Mouse (Mus musculus) T-cell, adult 2 months (primary cell): ENCODE measurements around the gene Polr2c.
"Not testable (repeated sequence)": the region's sequence is repeated elsewhere in the genome, so short reads cannot be mapped to it uniquely, and the experiment has no call there.

Experiments used
- DNase-seq: peaks from one replicate; pipeline ENCODE4 v3.0.0; 2022; ENCODE audit warnings: low spot score

Polr2c gene

DNA sequence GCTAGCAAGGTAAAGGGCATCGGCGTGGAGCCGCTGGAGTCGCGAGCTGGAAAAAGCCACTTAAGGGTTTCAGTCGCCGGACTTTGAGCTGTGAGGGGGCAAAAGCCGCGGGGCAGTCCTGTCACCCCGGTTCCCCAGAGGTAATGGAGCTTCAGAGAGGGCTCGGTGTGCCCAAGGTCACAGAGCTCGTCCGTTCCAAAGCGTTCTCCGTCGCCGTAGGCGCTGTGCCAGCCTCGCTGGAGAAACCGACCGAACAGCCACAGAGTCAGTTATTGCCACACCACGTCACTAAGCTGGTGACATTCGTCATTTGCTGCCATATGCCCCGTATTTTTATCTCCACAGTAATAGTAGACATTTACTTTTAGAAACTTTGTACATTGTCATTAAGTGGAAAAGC is 18.6 kb upstream of the Polr2c start:
- DNase-seq: peak; percentile 76

DNA sequence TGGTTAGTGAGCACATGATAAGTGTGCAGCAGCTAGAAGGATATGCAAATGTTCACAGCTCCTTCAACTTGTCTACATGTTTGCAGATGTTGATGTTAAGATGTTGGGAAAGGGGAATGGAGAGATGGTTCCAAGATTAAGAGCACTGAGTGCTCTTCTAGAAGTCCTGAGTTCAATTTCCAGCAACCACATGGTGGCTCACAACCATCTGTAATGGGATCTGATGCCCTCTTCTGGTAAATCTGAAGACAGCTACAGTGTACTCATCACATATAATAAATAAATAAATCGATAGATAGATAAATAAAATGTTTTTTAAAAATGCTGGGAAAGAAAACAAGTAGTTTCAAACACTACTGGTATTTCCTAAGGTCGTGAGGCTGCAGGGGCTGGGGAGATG is 16.1 kb upstream of the Polr2c start:
- no peak for DNase-seq

DNA sequence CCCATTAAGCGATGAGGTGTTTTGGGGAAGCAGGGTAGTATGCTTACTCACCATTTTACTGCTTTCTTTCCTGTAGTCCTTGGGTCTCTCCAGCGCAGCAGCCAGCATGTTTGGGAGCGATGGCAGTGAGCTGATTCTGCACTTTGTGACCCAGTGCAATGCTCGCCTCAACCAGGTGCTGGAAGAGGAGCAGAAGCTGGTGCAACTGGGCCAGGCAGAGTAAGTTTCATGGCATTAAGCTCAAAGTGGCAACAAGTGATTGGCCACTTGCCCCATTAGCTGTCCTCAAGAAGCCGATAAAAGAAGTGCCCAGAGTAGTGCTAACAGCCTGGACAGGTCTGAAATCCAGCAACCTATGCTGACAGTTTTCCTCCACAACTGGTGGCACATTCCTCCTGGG is 7.2 kb upstream of the Polr2c start:
- no peak for DNase-seq

DNA sequence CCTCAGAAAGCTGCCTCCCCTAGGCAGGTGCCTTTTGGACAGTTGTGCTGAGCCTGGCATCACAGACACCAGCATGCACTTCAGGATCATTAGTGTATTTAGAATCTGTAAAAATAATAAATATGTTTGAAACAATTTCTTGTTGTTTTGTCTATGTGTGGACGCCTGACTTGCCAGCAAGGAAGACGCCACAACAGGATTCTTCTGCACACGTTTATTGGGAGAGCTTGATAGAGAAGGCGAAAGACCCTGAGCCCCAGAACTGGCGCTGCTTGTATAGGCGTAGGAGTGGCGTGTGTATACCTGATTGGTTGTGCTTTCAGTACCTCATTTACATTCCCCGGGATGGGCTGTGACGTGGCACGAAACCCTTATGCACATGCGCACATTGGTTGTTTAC is 2.5 kb upstream of the Polr2c start:
- not testable (repeated sequence) for DNase-seq

DNA sequence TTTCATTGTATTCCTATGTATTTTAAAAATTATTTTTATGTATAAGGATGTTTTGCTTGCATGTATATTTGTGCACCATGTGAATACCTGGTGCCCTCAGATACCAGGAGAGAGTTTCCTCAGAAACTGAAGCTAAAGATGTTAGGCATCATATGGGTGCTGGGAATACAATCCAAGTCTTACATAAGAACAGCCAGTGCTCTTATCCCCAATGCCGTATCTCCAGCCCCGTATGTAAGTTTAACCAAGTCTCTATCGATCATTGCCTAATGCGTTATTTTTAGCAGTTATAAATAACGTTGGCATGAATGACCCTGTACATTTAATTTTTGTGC is 272 bp upstream of the Polr2c start:
- no peak for DNase-seq

DNA sequence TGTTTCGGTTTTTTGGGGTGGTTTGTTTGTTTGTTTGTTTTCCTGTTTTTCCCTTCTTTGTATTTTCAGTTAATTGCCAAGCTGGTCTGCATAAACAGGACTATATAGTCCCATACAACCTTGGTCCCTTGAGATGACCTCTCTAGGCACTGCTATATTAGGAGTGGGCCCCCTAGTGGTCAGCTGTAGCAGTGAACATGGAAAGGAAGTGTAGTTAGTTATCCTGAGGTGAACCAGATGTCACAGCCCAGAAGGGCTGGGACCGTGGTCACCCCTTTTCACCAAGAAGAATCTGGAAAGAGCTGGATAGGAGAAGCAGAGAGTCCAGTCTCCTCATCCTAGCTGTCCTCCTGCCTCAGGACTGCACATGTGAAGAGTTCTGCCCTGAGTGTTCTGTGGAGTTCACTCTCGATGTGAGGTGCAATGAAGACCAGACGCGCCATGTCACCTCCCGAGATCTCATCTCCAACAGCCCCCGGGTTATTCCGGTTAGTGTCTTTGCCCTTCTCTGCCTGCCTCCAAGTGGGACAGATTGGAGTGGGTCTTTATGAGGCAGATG is 4.2 kb downstream of the Polr2c start:
- DNase-seq: peak; percentile 54

DNA sequence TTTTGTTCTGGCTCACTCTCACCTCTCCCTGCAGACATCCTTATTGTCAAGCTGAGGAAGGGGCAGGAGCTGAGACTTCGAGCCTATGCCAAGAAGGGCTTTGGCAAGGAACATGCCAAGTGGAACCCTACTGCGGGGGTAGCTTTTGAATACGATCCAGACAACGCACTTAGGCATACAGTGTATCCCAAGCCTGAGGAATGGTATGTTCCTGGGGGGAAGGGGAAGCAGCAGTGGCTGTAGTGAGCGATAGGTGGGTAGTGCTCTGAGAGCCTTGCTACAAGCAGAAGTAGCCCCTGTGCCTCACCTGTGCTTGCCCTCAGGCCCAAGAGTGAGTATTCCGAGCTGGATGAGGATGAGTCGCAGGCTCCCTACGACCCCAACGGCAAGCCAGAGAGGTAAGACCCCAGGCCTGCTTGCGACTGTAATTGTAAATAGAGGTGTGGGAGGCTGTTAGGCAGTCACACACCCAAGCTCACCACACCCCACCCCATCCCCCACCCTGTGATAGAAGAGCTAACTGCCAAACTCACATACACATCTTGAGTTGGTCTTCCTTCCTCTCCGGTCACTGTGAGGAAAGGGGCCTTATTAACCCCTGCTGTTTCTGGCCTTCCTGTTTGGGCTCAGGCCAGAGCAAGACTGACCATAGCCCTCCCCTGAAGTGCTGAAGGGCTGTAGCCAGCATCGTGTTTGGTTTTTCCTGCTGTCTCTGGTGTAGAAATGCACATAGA is 5.4 kb downstream of the Polr2c start:
- no peak for DNase-seq

DNA sequence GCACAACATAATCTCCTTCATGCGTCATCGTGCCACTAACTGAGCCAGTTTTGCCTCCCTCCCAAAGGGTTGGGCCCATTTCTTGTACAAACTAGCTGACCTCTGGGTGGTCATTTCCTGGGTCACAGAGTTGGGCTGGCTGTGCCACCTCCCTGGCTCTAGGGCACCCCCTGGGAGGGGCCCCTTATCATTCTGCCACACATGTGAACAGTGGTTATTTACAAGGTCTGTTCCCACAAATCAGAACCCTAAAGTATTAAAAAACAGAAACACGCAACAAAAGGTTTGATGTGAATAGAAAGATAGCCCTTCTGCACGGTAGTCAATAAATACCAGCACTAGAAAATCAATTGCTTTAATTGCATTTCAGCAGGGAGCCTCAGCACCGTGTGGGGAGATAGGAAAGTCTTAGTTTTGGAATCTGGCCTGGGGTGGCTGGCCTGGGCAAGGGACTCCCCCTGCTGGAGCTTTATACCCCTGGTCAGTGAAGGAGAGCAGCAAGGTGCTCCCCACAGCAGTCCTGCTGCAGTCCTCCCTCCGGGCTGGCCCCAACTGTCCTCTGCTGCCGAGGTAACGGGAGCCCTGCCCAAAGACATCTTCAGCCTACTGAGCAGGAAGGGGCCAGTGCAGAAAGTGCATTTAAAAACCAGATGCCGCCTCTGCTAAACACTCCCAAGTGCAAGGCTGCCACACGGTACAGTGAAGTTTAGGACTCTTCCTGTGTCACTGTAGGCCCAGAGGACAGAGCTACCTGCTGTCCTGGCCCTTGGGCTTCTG is 6.8 kb downstream of the Polr2c start:
- DNase-seq: no peak

DNA sequence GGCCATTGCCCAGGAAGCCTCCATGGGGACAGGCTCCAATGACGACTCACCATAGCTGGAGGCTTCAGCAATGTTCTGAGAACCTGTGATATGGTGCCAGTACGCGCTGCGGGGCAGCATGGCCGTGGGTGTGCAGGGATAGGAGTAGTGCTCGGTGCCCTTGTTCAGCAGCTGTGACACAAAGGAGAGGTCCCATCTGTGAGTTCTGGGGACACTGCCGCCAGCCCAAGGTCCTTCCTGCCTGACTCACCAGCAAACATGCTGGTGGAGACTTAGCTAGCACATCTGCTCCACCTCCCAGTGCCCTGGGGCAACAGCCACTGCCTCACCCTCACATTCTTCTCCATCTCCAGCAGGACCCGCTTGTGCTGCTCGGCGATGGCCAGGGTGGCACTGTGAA is 8.0 kb downstream of the Polr2c start:
- DNase-seq: no peak

DNA sequence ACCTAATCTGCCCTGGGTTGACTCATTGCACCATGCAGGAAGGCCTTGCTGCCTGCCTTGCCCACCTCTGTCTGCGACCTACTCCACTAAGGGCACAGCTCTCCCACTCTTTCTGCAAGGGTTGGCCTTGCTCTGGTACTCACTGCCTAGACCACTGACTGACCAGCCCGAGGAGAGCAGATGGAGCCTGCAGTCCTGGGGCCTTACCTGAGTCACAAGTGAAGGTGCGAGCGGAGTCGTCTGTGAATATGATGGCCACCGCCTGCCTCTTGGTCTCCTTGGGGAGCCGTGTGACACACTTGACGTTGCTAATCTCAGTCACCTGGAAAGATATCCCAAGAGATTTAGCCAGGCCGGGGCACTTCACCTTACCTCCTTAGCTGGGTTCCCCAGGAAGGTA is 9.7 kb downstream of the Polr2c start:
- no peak for DNase-seq

DNA sequence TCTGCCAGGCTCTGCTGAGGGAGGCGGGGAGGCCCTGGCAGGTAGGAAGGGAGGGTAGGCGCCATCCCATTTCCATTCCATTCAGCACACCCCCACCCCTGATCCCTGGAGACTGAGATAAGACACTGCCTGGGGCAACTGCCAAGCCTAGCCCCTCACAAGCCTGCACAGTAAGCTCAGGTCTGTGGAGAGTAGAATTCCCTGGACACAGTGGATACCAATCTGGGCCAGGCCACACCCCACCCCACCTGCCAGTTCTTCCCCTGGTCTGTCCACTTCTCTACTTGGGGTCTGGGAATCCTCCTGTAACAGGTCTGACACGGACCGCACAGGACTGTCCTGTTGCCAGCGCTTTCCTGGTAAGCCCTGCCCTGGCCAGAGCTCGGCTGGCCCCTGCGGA is 11.9 kb downstream of the Polr2c start:
- DNase-seq: no peak

DNA sequence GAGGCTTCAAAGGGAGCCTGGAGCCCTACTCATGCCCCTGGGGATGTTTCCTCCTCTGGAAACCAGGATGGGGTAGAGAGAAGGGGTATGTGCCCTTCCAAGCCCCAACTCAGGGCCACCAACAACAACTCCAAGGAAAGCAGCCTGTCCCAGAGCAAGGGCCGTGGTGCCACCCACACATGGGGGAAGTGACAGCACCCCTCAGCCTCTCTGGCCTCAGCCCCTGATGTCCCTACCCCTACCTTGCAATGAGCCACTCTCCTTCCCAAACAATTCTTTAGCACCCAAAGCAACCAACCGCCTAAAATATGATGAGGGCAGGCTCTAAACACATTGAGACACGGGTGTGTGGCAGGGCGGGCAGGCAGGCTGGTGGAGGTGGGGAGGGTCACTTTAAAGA is 12.8 kb downstream of the Polr2c start:
- DNase-seq: no peak

DNA sequence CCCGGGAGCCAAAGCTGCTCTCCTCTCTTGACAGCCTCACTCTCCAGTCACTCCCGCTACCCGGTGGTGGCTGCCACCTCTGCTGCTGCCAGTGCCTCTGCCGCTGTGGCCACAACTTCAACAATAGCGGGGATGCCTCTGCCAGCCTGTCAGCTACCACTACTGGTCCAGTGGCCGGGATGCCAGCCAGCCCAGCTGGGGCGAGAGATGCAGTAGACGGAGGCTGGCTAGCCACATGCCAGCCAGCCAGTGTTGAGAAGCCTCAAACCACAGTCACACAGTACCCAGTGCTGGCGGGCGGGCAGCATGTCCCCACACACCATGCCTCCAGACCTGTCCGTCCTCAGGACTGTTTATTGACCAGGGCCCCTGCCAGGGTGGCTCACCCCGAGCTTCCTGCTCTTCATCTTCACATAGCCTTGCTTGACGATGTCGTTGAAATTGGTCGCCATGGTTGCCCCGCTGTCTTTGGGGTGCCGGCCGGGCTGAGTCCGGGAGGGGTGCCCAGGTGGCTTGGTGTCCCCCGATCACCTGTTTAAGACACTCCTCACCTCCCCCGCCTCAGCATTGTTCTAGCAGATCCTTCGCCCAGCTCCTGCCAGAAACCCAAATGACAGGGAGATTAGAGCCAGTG is 13.3 kb downstream of the Polr2c start:
- peak; percentile 7 for DNase-seq

DNA sequence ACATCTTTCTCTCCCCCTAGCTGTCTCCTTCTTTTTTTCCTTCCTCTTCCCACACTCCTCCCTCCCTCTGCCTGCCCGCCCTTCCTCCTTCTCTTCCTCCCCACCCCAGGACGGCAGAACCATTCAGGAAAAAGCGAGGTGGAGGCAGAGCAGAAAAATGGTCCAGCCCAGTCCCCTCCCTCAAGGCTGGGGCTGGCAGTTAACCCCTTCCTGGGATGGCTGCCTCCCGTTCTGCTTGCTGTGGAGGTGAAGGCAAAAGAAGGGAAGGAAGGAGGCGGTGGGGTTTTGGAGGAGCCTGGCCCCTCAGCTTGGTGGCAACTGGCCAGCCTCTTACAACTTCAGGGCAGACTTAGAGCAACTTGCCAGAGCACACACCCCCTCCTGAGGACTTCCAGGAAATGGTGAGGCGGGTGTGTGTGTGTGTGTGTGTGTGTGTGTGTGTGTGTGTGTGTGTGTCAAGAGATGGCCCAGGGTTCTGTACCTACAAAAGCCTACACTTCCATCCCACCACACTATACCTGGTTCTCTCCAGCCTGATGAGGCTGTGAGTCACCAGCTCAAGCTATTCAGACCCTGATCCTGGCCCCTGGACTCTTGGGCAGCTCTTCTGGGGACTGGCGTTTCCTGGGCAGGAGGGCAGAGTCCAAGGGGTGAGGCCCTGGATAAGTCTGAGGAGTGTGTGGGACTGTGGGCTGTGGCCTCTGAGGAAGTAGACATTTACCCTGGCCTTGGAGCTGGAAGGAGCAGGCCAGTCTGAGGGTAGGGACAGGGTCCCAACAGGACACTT is 14.1 kb downstream of the Polr2c start:
- DNase-seq: peak; percentile 55

DNA sequence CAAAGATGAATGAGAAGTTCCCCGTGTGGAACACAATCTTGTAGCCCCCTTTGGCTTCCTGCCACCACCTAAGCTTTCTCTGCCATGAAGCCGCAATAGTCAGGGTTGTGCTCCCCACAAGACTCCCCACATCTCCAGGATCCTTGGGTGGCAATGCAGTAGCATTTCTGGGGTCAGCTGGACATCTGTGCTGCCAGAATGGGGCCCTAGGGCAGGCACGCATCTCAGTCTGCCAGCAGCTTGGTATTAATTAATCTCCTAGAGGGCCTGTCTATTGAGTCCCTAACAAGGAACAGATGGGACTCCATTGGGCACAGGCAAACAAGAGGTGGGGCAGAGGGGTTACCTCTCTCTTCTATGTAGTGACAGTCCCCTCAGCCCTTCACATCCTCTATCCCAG is 14.9 kb downstream of the Polr2c start:
- no peak for DNase-seq

DNA sequence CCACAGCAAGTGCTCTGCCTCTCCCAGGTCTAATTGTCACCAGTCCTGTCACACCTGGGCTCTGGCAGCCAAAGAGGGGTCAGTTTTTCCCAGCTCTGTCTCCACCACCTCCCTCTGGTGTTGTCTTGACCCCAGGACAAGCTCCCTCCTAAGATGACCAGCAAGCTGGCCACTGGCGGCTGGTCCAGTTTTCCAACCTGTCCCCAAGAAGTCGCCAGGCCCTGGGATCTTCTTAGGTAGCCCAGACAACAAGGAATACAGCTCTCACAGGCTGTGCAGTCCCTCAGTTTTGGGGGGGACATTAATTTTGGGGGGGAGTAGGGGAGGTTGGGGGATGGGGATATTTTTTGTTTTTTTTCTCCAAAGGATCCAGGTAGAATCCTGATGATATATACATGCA is 15.3 kb downstream of the Polr2c start:
- no peak for DNase-seq

DNA sequence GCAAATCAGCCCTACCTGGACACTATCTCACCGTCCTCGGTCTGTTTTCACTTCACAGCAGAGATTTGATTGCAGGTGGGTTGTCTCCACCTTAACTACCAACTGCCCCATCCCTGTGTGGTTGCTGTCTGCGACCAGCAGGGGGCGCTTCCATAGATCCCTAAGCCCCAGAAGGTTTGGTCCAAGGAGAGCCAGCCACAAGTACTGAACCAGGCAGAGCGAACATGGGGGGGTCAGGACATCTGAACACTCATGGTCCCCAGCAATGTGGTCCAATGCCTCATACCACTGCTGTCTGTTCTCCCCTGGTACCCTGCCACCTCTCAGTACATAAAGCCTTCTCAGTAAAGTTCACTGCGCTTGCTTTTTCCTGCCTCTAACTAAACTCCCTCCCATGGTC is 17.1 kb downstream of the Polr2c start:
- DNase-seq: peak; percentile 62

DNA sequence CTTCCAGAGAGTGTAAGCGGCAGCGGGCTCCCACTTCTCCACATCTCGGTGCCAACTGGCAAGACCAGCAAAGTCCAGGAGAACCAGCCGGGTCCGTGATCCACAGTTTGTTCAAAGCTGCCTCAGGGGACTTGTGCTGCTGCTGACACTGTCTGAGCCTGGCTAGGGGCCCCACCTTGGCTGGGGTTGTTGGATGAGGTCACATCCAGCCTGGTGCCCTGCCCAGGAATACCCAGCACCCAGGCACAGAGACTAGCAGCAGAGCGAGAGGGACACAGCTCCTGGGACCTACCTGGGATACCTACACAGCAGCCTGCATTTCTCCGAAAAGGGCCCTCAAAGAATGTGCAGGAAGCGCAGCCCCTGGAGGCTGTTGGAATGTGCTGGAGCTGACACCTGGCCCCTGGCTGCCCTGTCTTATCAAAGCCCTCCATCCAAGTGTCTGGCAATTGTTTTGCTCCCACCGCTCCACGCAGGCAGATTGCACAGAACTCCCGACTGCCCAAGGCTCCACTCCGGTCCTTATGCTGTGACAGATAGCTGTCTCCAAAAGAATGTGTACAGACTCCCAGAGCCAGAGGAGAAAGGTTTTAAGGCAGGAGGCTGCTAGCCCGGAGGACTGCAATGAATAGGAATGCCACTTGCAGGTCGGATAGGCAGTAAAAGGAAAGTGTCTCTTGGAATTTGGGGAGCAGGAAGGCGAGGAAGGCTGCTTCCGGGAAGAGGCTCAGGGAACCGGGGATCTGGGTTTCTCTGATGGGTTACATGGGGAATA is 18.0 kb downstream of the Polr2c start:
- no peak for DNase-seq

DNA sequence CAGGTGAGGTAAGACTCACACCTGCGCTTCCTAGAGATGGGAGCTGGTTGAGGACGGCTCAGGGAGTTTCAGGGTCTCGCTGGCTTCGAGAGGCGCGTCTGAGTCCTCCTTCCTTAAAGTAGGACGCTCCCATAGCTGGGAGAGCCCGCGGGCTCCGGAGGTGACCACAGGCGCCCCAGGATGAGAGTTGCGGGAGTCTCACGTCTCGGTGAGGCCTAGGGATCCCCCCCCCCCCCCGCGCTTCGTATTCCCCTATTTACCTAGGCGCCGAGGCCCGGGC is 18.6 kb downstream of the Polr2c start:
- no peak for DNase-seq

DNA sequence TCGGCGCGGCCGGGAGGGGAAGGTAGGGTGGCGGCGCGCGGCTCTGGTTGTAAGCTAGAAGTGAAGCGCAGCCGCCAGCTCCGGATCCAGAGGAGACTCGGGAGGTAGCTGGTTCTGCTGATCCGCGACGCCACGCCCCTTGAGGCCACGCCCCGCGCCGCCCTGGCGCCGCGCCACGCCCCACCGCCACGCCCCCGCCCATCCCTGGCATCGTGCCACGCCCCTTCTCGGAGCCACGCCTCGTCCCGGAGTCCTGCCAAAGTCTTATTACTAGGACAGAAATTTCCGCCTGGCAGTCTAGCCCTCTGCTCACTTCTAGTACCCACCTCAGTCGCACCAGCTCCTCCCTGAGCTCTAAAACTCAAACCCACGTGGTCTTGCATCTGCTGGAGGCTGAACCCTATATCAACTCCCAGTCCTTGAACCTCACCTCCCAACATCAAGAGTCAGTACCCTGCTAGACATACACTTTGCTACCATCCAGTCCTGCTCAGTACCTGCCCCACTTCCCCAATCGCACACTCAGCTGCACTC is 19.0 kb downstream of the Polr2c start, which contains the start of gene Dok4:
Gene Dok4 (minus strand): TSS at position 134 of the 534 bp plus-strand sequence.
- DNase-seq: peak; percentile 65

DNA sequence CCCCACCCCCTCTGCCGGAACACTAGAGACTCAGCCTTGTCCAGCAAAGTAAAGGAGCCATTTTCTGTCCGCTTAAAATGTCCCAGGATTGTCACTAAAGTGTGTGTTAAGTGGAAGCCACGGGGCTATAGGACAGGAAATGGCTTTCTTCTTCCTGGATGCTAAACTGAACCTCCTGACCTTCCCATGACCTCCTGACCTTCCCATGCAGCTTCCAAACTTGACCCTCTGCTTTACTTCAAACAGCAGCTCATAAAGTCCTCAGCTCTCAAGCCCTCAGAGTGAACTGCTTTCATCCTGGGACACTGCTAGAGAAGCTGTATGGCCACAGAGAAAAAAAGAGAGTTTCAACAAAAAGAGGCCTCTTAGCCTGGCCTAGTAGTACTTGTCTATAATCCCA is 19.6 kb downstream of the Polr2c start:
- no peak for DNase-seq
